Mouse (Mus musculus) MEL (cell line): ENCODE measurements around the gene Arid3b. TPM values are rescaled to one million over a fixed set of nuclear protein-coding genes. Genes with fewer than 3 reads are reported as not detected.

Experiments
- DNase-seq: peaks from one replicate; pipeline ENCODE4 v3.0.0; 2011; ENCODE audit warnings: low read depth, low spot score
- H3K27ac ChIP-seq: 2 replicates; pipeline ENCODE4 v1.5.1; 2012; ENCODE audit warnings: low read depth, mild to moderate bottlenecking, control low read depth, low read length, moderate library complexity; ENCODE audit not compliant: control insufficient read depth
- H3K27me3 ChIP-seq, 2 experiments: fragments of 150-350 bp in 1 of 2; sonication (generic) in 1 of 2; 2 replicates each; pipeline ENCODE4 v1.6.1; 2012; ENCODE audit warnings: low read length in 2 of 2, mild to moderate bottlenecking in 2 of 2, improper control_type of control experiment in 1 of 2, moderate library complexity in 1 of 2; ENCODE audit not compliant: insufficient read depth in 2 of 2, control insufficient read depth in 1 of 2
- H3K36me3 ChIP-seq, 2 experiments: 2 replicates each; pipeline ENCODE4 v1.6.1; 2012 to 2014; ENCODE audit warnings: low read length in 2 of 2, improper control_type of control experiment in 1 of 2, inconsistent platforms in 1 of 2, mild to moderate bottlenecking in 1 of 2; ENCODE audit not compliant: insufficient read depth in 2 of 2, control insufficient read depth in 1 of 2
- H3K4me1 ChIP-seq, 2 experiments: fragments of 150-350 bp in 1 of 2; sonication (generic) in 1 of 2; 2 replicates each; pipeline ENCODE4 v1.6.1; 2012; ENCODE audit warnings: low read length in 2 of 2, improper control_type of control experiment in 1 of 2, mild to moderate bottlenecking in 1 of 2; ENCODE audit not compliant: insufficient read depth in 2 of 2, control insufficient read depth in 1 of 2
- H3K4me3 ChIP-seq, 2 experiments: fragments of 150-350 bp in 1 of 2; sonication (generic) in 1 of 2; 2 replicates each; pipeline ENCODE4 v1.5.1; 2012; ENCODE audit warnings: low read depth in 2 of 2, low read length in 2 of 2, mild to moderate bottlenecking in 2 of 2, moderate library complexity in 2 of 2, control low read depth in 1 of 2, improper control_type of control experiment in 1 of 2; ENCODE audit not compliant: control insufficient read depth in 1 of 2, insufficient read depth in 1 of 2
- H3K79me2 ChIP-seq: 2 replicates; pipeline ENCODE4 v1.6.1; 2012; ENCODE audit warnings: mild to moderate bottlenecking, low read length, moderate library complexity; ENCODE audit not compliant: control insufficient read depth, poor library complexity, insufficient read depth
- H3K9ac ChIP-seq: 2 replicates; pipeline ENCODE4 v1.6.1; 2012; ENCODE audit warnings: low read depth, mild to moderate bottlenecking, control low read depth, low read length, moderate library complexity; ENCODE audit not compliant: control insufficient read depth, poor library complexity, severe bottlenecking
- H3K9me3 ChIP-seq: fragments of 150-350 bp; sonication (generic); replicated peaks from 2 replicates; pipeline ENCODE4 v1.6.1; 2012; ENCODE audit warnings: mild to moderate bottlenecking, low read length, improper control_type of control experiment, moderate library complexity; ENCODE audit not compliant: insufficient read depth
- CHD2 ChIP-seq: IDR thresholded peaks from 2 replicates; pipeline ENCODE4 v1.6.1; 2011; ENCODE audit warnings: low read length, improper control_type of control experiment
- E2F4 ChIP-seq: IDR thresholded peaks from 2 replicates; pipeline ENCODE4 v1.6.1; 2011; ENCODE audit warnings: low read depth, low read length, improper control_type of control experiment, borderline replicate concordance
- ELF1 ChIP-seq: IDR thresholded peaks from 2 replicates; pipeline ENCODE4 v1.6.1; 2014; ENCODE audit warnings: low read depth, mild to moderate bottlenecking, inconsistent platforms, low read length, improper control_type of control experiment, moderate library complexity
- JUND ChIP-seq: IDR thresholded peaks from 2 replicates; pipeline ENCODE4 v1.6.1; 2011; ENCODE audit warnings: low read depth, mild to moderate bottlenecking, improper control_type of control experiment, low read length
- KAT2A ChIP-seq: conservative IDR thresholded peaks from 2 replicates; pipeline ENCODE4 v1.6.1; 2012; ENCODE audit warnings: low read depth, low read length, improper control_type of control experiment, inconsistent platforms
- MAFK ChIP-seq: IDR thresholded peaks from 2 replicates; pipeline ENCODE4 v1.6.1; 2011; ENCODE audit warnings: low read depth, mild to moderate bottlenecking, low read length, improper control_type of control experiment, borderline replicate concordance
- MYB ChIP-seq: IDR thresholded peaks from 2 replicates; pipeline ENCODE4 v1.6.1; 2011; ENCODE audit warnings: mild to moderate bottlenecking, low read depth, low read length, improper control_type of control experiment
- SMC3 ChIP-seq: IDR thresholded peaks from 2 replicates; pipeline ENCODE4 v1.6.1; 2011; ENCODE audit warnings: low read depth, low read length, improper control_type of control experiment
- TAL1 ChIP-seq: IDR thresholded peaks from 2 replicates; pipeline ENCODE4 v1.6.1; 2012; ENCODE audit warnings: mild to moderate bottlenecking, inconsistent platforms, low read length, moderate library complexity, mixed read lengths
- TBP ChIP-seq: IDR thresholded peaks from 2 replicates; pipeline ENCODE4 v1.8.0; 2011; ENCODE audit warnings: low read depth, low read length, improper control_type of control experiment
- UBTF ChIP-seq: IDR thresholded peaks from 2 replicates; pipeline ENCODE4 v1.6.1; 2012; ENCODE audit warnings: low read depth, mild to moderate bottlenecking, inconsistent platforms, low read length, improper control_type of control experiment, moderate library complexity, borderline replicate concordance; ENCODE audit not compliant: insufficient read depth
- USF1 ChIP-seq: IDR thresholded peaks from 2 replicates; pipeline ENCODE4 v1.6.1; 2014; ENCODE audit warnings: low read depth, mild to moderate bottlenecking, inconsistent platforms, low read length, improper control_type of control experiment, moderate library complexity
- ZMIZ1 ChIP-seq: IDR thresholded peaks from 2 replicates; pipeline ENCODE4 v1.6.1; 2012; ENCODE audit warnings: low read depth, mild to moderate bottlenecking, inconsistent platforms, low read length, improper control_type of control experiment, moderate library complexity
- ZNF384 ChIP-seq: IDR thresholded peaks from 2 replicates; pipeline ENCODE4 v1.6.1; 2012; ENCODE audit warnings: low read depth, mild to moderate bottlenecking, inconsistent platforms, low read length, improper control_type of control experiment
- polyA plus RNA-seq, 2 experiments: library from polyadenylated mRNA; stranded (reverse) in 1 of 2; unstranded in 1 of 2; fragments of >175 nt in 1 of 2; fragments of >200 nt in 1 of 2; gene quantifications; 2 replicates each; pipeline versions ENCODE4 v1.2.1 to v1.2.4; 2012; ENCODE audit warnings: low replicate concordance in 2 of 2, low read depth in 1 of 2; ENCODE audit not compliant: insufficient read length in 2 of 2, insufficient read depth in 1 of 2, missing spikeins in 1 of 2
- total RNA-seq: library from RNA; depleted of rRNA; stranded (reverse); fragments of 300-350 nt; gene quantifications from 2 replicates; pipeline ENCODE4 v1.2.3, GENCODE M21; 2012

Arid3b gene
- total and polyA plus RNA-seq, 3 experiments = 2.3 to 7.4 TPM; not detected in 1

DNA sequence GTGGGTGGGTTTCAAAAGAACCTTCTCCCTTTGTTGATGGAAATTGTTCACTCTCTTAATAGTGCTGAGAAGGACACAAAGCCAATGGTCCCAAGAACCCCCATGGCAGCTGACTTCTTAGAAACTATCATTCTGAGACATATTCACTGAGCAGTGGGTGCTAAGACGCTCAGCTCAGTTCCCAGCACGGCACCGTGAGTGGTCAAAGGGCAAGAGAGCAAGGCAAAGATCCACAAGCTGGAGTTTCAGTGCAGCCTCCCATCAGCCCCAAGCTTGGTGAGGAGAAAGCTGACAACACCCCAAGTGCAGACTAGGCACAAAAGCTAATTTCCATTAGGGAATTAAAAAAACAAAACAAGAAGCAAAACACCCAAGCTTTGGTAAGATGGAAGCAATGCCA, 25.9 kb downstream of the Arid3b start (continued):
- TF ChIP-seq KAT2A = no peak
- TF ChIP-seq SMC3 = no peak
- TF ChIP-seq TBP = no peak
- TF ChIP-seq USF1 = no peak
- TF ChIP-seq CHD2 = no peak

DNA sequence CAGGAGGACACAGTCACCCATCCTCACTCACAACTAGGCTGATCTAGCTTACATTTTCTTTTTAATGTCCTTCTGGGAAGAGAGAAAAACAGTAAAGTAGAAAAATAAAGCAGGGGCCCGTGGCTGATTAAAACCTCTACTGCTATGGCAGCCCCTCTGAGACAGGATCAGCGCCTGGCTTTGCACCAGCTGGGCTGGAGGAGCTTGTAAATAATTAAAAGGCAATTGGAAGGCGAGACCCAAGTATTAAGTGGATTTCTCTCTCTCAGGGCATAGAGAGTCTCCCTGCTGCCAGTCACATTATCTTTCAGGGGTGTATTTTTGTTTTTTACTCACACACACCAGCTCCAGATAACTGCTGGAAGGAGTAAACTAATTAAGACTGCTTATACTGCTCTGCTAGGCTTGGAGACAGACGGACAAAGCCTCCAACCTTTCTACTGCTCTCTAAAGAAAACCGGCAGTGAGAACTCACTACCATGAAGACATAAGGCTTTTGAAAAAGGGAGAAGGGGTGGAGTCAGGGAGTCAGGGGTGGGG, 27.8 kb downstream of the Arid3b start:
- Histone ChIP-seq H3K9ac (no peak overlapping the region), H3K36me3 (peaks cover 0 to 19% of the 10 kb centered on the region in 2 experiments; a peak in 2 of 4 replicates), H3K27me3 (no peaks in the 10 kb centered on the region), H3K4me1 (peaks cover 3 to 22% of the 10 kb centered on the region in 2 experiments), H3K9me3 (no peaks in the 10 kb centered on the region), H3K4me3 (no peak overlapping the region), H3K27ac (no peak overlapping the region), H3K79me2 (no peaks in the 10 kb centered on the region)
- DNase-seq = no peak
- TF ChIP-seq TBP (no peak), ZMIZ1 (no peak), MAFK (no peak), ZNF384 (no peak), TAL1 (no peak)
- TF ChIP-seq, all 39 proteins: peak for 0

DNA sequence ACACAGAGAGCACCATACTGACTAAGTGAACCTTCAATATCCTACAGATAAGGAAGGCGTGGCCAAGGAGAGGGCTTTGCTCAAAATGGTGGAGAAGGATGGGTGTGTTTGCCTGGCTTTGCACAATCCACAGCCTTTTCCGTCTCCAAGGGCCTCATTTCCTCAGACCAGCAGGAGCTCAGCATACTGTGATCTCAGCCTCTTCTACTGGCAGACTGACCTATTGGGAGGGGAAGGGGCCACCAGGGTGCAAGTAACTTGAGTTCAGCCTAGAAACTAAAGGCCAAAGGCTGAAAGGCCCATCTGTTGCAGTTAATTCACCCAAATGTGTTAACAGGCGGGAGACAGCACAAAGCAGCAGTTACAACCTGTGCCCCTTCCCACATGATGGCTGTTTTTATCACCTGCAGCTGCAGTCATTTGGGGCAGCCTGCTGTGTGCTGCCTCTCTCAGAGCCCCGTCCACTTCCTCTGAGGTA, 29.4 kb downstream of the Arid3b start:
- Histone ChIP-seq H3K27ac (no peak overlapping the region), H3K9ac (no peak overlapping the region), H3K79me2 (no peaks in the 10 kb centered on the region), H3K4me3 (no peak overlapping the region), H3K9me3 (no peaks in the 10 kb centered on the region), H3K4me1 (peaks cover 7 to 37% of the 10 kb centered on the region in 2 experiments), H3K27me3 (no peaks in the 10 kb centered on the region), H3K36me3 (peaks cover 0 to 34% of the 10 kb centered on the region in 2 experiments; a peak in 2 of 4 replicates)
- DNase-seq = peak; percentile 32
- TF ChIP-seq MYB (no peak), JUND (no peak), MAFK (no peak), ELF1 (no peak), E2F4 (no peak), TBP (no peak), UBTF (no peak)
